Mouse (Mus musculus) limb, embryonic 14.5 days (tissue): ENCODE data around the gene Adcy2. TPM values are rescaled to one million over a fixed set of nuclear protein-coding genes. Genes with fewer than 3 reads are reported as not detected.

Source experiments
- ATAC-seq: fragments of 200-750 bp; cut with Nextera tagmentation; 2 replicates; pipeline ENCODE4 v1.8.0; 2017; ENCODE audit warnings: low read depth, moderate number of reproducible peaks, moderate TSS enrichment; ENCODE audit not compliant: low FRiP score
- DNase-seq: peaks from one replicate; pipeline ENCODE4 v3.0.0-alpha.2; 2015; ENCODE audit warnings: low spot score
- H3K27ac ChIP-seq: fragments of 300-500 bp; sonication (generic); replicated peaks from 2 replicates; pipeline ENCODE4 v1.5.1; 2014; ENCODE audit warnings: low read depth, mild to moderate bottlenecking, low read length, moderate library complexity, mixed read lengths
- H3K27me3 ChIP-seq: fragments of 300-500 bp; sonication (generic); 2 replicates; pipeline ENCODE4 v1.6.1; 2014; ENCODE audit warnings: low read length, mixed read lengths; ENCODE audit not compliant: control insufficient read depth, insufficient read depth
- H3K36me3 ChIP-seq: fragments of 300-500 bp; sonication (generic); 2 replicates; pipeline ENCODE4 v1.6.1; 2014; ENCODE audit warnings: mild to moderate bottlenecking, low read length, moderate library complexity, mixed read lengths; ENCODE audit not compliant: control insufficient read depth, insufficient read depth
- H3K4me1 ChIP-seq: fragments of 300-500 bp; sonication (generic); 2 replicates; pipeline ENCODE4 v1.6.1; 2014; ENCODE audit warnings: antibody characterized with exemption, low read length, mixed read lengths; ENCODE audit not compliant: control insufficient read depth, insufficient read depth
- H3K4me2 ChIP-seq: fragments of 300-500 bp; sonication (generic); replicated peaks from 2 replicates; pipeline ENCODE4 v1.6.1; 2014; ENCODE audit warnings: low read depth, mild to moderate bottlenecking, low read length, moderate library complexity; ENCODE audit not compliant: severe bottlenecking
- H3K4me3 ChIP-seq: fragments of 300-500 bp; sonication (generic); replicated peaks from 2 replicates; pipeline ENCODE4 v1.5.1; 2014; ENCODE audit warnings: low read length
- H3K9ac ChIP-seq: fragments of 300-500 bp; sonication (generic); 2 replicates; pipeline ENCODE4 v1.6.1; 2014; ENCODE audit warnings: mild to moderate bottlenecking, low read depth, low read length, moderate library complexity; ENCODE audit not compliant: severe bottlenecking
- H3K9me3 ChIP-seq: fragments of 300-500 bp; sonication (generic); 2 replicates; pipeline ENCODE4 v1.6.1; 2016; ENCODE audit warnings: low read length; ENCODE audit not compliant: control insufficient read depth
- POLR2A ChIP-seq: fragments of 200-500 bp; IDR thresholded peaks from 2 replicates; pipeline ENCODE4 v1.8.0; 2012; ENCODE audit warnings: inconsistent platforms, mild to moderate bottlenecking, moderate library complexity, borderline replicate concordance; ENCODE audit not compliant: insufficient read depth, insufficient read length; ENCODE audit errors: extremely low read depth
- WGBS: fragments of 180-500 bp; shearing (Covaris S2); extraction: QIAGEN DNeasy Blood & Tissue Kit; methylation state at CpG from one replicate; pipeline ENCODE4 v1.1.7; 2014; 5-methylcytosine and 5-hydroxymethylcytosine counted together
- polyA plus RNA-seq, 2 experiments: library from polyadenylated mRNA; depleted of rRNA in 1 of 2; stranded (reverse) in 1 of 2; unstranded in 1 of 2; fragments of >200 nt; fragmentation: Nextera tagmentation in 1 of 2; extraction: Ambion mirVana in 1 of 2; gene quantifications; 2 replicates each; pipeline versions ENCODE4 v1.2.1 to v1.2.3; 2012 to 2014

Adcy2 gene
- polyA plus RNA-seq, 2 experiments = 12.8 to 16.0 TPM

DNA sequence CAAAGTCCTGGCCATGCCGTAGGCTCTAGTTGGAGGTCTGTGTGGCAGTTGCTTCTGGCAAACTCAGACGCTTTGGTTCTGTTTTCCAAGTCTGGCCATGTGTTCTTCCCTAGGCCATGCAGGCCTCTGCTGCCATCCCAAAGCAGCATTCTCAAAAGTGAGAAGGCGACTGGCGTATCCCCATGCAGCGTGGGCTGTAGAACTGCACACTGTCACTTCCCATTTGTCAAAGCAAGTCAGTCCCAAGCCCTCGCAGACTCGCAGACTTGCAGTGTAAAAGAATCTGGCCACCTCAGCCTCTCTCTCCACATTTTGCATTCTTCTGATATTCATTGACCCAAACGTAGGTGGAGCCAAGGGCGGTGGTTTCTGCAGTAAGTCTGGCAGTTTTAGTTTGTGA lies 249.5 kb downstream of the Adcy2 start:
- 44% methylated on average over 9 of the region's 9 CpGs for WGBS
- Histone ChIP-seq H3K27me3 (no peaks in the 10 kb centered on the region), H3K36me3 (no peaks in the 10 kb centered on the region), H3K4me3 (no peak overlapping the region), H3K4me2 (no peak overlapping the region), H3K27ac (no peak overlapping the region; the same call in 1 of the 2 replicates), H3K9ac (no peak overlapping the region), H3K9me3 (no peaks in the 10 kb centered on the region; the same call in 1 of the 2 replicates), H3K4me1 (0 out of 2 replicates have a peak, but pooled peaks cover 4% of the 10 kb centered on the region)
- TF ChIP-seq POLR2A = no peak
- DNase-seq (no peak), ATAC-seq (no peak)

DNA sequence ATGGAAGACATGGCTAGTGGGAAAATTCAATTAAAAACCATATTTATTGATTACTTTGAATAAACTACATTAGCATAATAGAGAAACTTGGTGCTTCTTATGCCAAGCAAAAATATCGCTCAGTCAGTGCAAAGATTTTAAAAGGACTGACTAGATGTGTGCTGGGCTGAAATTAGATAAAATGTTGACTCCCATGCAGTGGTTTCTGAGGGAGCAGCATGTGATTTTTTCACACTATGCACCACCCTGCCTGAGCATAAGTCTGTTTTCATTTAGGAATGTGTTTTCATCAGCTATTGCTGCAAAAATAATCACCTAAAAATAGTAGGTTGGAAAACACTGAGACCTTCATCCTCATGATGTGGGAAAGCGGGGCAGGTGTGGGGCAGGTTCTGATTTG lies 250.0 kb downstream of the Adcy2 start:
- no peaks in the 10 kb centered on the region; the same call in 1 of the 2 replicates for H3K9me3 ChIP-seq
- H3K27me3 ChIP-seq = no peaks in the 10 kb centered on the region
- no peaks in the 10 kb centered on the region for H3K36me3 ChIP-seq
- H3K4me3 ChIP-seq = no peak overlapping the region
- H3K9ac ChIP-seq = no peak overlapping the region
- no peak for TF ChIP-seq POLR2A
- DNase-seq (no peak), ATAC-seq (no peak)
- H3K4me2 ChIP-seq = no peak overlapping the region
- 81% methylated on average over 2 of the region's 2 CpGs for WGBS
- no peak overlapping the region; the same call in 1 of the 2 replicates for H3K27ac ChIP-seq
- H3K4me1 ChIP-seq = 0 out of 2 replicates have a peak, but pooled peaks cover 4% of the 10 kb centered on the region

DNA sequence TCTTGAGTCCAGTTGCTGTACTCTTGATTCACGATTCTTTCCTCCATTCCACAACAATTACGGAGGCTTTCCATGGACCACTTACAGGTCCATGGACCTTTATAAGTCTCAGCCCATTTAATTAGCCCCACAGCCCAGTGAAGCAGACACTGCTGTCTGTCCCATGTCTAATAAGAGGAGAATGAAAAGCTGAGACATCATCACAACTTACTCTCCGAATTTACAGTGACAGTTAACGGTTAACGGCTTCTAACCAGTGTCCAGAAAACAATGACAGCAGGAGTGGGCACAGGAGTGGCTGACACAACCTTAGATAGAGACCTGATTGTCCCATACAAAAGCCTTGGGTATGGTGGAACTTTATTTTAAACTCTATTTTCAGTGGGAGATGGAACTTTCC lies 253.9 kb downstream of the Adcy2 start:
- DNase-seq = no peak
- Histone ChIP-seq H3K36me3 (no peaks in the 10 kb centered on the region), H3K4me2 (no peak overlapping the region), H3K9ac (no peak overlapping the region), H3K4me1 (0 out of 2 replicates have a peak, but pooled peaks cover 4% of the 10 kb centered on the region), H3K27ac (no peak overlapping the region), H3K9me3 (no peaks in the 10 kb centered on the region; the same call in 1 of the 2 replicates), H3K27me3 (no peaks in the 10 kb centered on the region), H3K4me3 (no peak overlapping the region)
- no peak for ATAC-seq
- WGBS = 89% methylated on average over 5 of the region's 5 CpGs
- TF ChIP-seq POLR2A = no peak

DNA sequence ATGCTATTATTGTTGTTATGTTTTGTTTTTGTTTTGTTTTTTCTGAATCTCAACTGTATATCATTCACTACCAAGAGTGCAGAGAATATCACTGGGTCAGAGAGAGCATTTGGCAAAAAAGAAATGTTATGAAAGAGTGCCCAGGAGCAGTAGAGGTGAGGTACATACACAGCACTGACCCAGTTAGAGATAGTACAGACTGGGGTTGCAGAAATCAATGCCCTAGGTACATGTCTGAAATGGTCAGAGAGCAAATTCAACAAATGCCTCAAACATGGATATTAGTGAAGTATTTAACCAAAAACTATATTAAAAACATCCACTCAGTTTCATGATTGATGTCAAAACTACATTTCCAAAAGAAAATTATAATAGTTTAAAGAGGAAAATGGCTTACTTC lies 286.7 kb downstream of the Adcy2 start:
- DNase-seq (no peak), ATAC-seq (no peak)
- Histone ChIP-seq H3K4me1 (no peaks in the 10 kb centered on the region), H3K27ac (no peak overlapping the region), H3K36me3 (no peaks in the 10 kb centered on the region), H3K27me3 (no peaks in the 10 kb centered on the region), H3K4me2 (no peak overlapping the region), H3K9ac (no peak overlapping the region), H3K4me3 (no peak overlapping the region), H3K9me3 (no peaks in the 10 kb centered on the region)
- no peak for TF ChIP-seq POLR2A

DNA sequence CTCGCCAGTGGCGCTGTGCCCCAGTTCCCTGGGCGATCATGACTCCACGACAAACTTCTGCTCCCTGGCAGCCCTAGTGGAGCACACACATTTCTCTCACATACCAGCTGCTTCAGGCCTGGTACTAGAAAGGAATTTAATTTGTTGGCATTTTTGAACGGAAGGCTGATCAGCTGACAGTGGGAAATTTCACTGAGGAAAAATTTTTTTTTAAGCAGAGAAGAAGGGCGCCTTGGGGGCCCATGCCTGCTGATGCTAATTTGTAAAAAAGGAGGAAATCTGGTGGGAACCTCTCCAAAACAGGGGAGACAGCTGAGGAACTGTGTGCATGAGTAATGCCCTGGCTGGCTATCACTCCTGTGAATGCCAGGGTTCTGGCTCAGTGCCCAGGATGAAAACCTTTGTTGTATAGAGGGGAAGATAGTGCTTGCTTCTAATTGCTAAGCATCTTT lies 292.0 kb downstream of the Adcy2 start:
- ATAC-seq = no peak
- 78% methylated on average over 6 of the region's 6 CpGs for WGBS
- Histone ChIP-seq H3K9ac (no peak overlapping the region), H3K36me3 (no peaks in the 10 kb centered on the region), H3K4me2 (no peak overlapping the region), H3K4me3 (no peak overlapping the region), H3K27ac (no peak overlapping the region), H3K9me3 (no peaks in the 10 kb centered on the region), H3K27me3 (no peaks in the 10 kb centered on the region), H3K4me1 (no peaks in the 10 kb centered on the region)
- DNase-seq = no peak
- TF ChIP-seq POLR2A = no peak

DNA sequence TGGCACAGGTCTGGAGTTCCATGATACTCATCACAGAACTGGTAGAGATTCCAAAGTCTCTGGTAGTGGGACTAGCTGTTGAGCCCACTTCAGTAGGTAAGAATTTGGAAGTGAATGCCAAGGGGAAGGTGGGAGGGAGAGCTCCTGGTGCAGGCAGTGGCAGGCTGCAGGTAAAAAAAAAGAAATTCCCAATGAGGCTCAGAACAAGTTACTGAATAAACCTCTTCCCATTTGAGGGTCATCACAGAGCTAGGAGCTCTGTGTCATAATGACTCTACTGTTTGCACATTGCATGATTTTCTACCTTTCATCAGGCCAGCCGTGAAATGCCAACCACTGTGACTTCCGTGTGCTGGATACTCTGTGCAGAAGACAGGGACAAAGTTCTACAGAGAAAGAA lies 314.4 kb downstream of the Adcy2 start:
- H3K9me3 ChIP-seq = no peaks in the 10 kb centered on the region
- no peaks in the 10 kb centered on the region for H3K27me3 ChIP-seq
- DNase-seq (no peak), ATAC-seq (no peak)
- TF ChIP-seq POLR2A = no peak
- 89% methylated on average over 2 of the region's 2 CpGs for WGBS
- no peak overlapping the region for H3K4me2 ChIP-seq
- no peak overlapping the region for H3K4me3 ChIP-seq
- no peak overlapping the region for H3K27ac ChIP-seq
- H3K9ac ChIP-seq = no peak overlapping the region
- no peaks in the 10 kb centered on the region for H3K4me1 ChIP-seq
- no peaks in the 10 kb centered on the region for H3K36me3 ChIP-seq
